Mouse (Mus musculus): ENCODE data around the gene Lmf1. TPM values are rescaled to one million over a fixed set of nuclear protein-coding genes. Genes with fewer than 3 reads are reported as not detected.

Lmf1 gene
- polyA plus RNA-seq, 1 experiment from 2014 or later: 24.0 TPM

- Histone ChIP-seq H3K4me1 (no peaks in the 10 kb centered on the region), H3K36me3 (replicated peaks) (no peaks in the 10 kb centered on the region), H3K27me3 (ENCODE audit: poor library complexity, severe bottlenecking) (no peaks in the 10 kb centered on the region), H3K27ac (no peak overlapping the region), H3K9me3 (no peaks in the 10 kb centered on the region; the same call in 1 of the 2 replicates), H3K4me3 (no peak overlapping the region)
- DNase-seq (ENCODE audit: extremely low spot score, low spot score): no peak
- 94% methylated on average over 2 of the region's 2 CpGs for WGBS
Measured at GRCm38 (mm10) chr17:25709994-25710393, 131.1 kb downstream of the Lmf1 start.

GRCm38 (mm10) chr17:25711136-25711535, 132.3 kb downstream of the Lmf1 start:
- no peaks in the 10 kb centered on the region for H3K36me3 ChIP-seq (replicated peaks)
- no peaks in the 10 kb centered on the region; the same call in 1 of the 2 replicates for H3K9me3 ChIP-seq
- DNase-seq (ENCODE audit: extremely low spot score, low spot score): no peak
- H3K4me1 ChIP-seq: peaks cover 7% of the 10 kb centered on the region
- H3K27ac ChIP-seq: no peak overlapping the region
- H3K4me3 ChIP-seq: no peak overlapping the region
- H3K27me3 ChIP-seq (ENCODE audit: poor library complexity, severe bottlenecking): peaks cover 10% of the 10 kb centered on the region
- WGBS: 88% methylated on average over 4 of the region's 4 CpGs

Other genes starting within 250 kb of the Lmf1 start
- gene Tpsab1, start 233.5 kb upstream of the Lmf1 start, polyA plus RNA-seq (2016; fragmentation: Nextera tagmentation; extraction: Ambion mirVana): not detected in 2 replicates
- not detected in 2 replicates for gene Tpsb2, start 212.8 kb upstream of the Lmf1 start, polyA plus RNA-seq (2016; fragmentation: Nextera tagmentation; extraction: Ambion mirVana)
- not detected in 2 replicates for gene Tpsg1, start 209.8 kb upstream of the Lmf1 start, polyA plus RNA-seq (2016; fragmentation: Nextera tagmentation; extraction: Ambion mirVana)
- gene Cacna1h, start 145.3 kb upstream of the Lmf1 start, polyA plus RNA-seq (2016; fragmentation: Nextera tagmentation; extraction: Ambion mirVana): 1.7 and 2.2 TPM in 2 replicates
- gene Tekt4, start 124.5 kb upstream of the Lmf1 start, polyA plus RNA-seq (2016; fragmentation: Nextera tagmentation; extraction: Ambion mirVana): 0.18 TPM in 1 of 2 replicates, not detected in the other
- 0.10 TPM in 1 of 2 replicates, not detected in the other for gene Sstr5, start 81.8 kb upstream of the Lmf1 start, polyA plus RNA-seq (2016; fragmentation: Nextera tagmentation; extraction: Ambion mirVana)
- 10.9 and 12.1 TPM in 2 replicates for gene Sox8, start 8.4 kb upstream of the Lmf1 start, polyA plus RNA-seq (2016; fragmentation: Nextera tagmentation; extraction: Ambion mirVana)
- gene Gng13, start 138.1 kb downstream of the Lmf1 start, polyA plus RNA-seq (2016; fragmentation: Nextera tagmentation; extraction: Ambion mirVana): 0.57 and 0.59 TPM in 2 replicates
- 64.0 and 74.5 TPM in 2 replicates for gene Chtf18, start 148.3 kb downstream of the Lmf1 start, polyA plus RNA-seq (2016; fragmentation: Nextera tagmentation; extraction: Ambion mirVana)
- gene Rpusd1, start 148.6 kb downstream of the Lmf1 start, polyA plus RNA-seq (2016; fragmentation: Nextera tagmentation; extraction: Ambion mirVana): 22.0 and 24.2 TPM in 2 replicates
- gene Mslnl, start 157.0 kb downstream of the Lmf1 start, polyA plus RNA-seq (2016; fragmentation: Nextera tagmentation; extraction: Ambion mirVana): not detected in 2 replicates
- gene Msln, start 175.3 kb downstream of the Lmf1 start, polyA plus RNA-seq (2016; fragmentation: Nextera tagmentation; extraction: Ambion mirVana): not detected in 2 replicates
- gene Narfl, start 194.7 kb downstream of the Lmf1 start, polyA plus RNA-seq (2016; fragmentation: Nextera tagmentation; extraction: Ambion mirVana): 24.9 and 26.1 TPM in 2 replicates
- 74.4 and 76.0 TPM in 2 replicates for gene Haghl, start 206.6 kb downstream of the Lmf1 start, polyA plus RNA-seq (2016; fragmentation: Nextera tagmentation; extraction: Ambion mirVana)
- gene Ccdc78, start 207.5 kb downstream of the Lmf1 start, polyA plus RNA-seq (2016; fragmentation: Nextera tagmentation; extraction: Ambion mirVana): 1.4 and 1.5 TPM in 2 replicates
- gene Fam173a, start 213.8 kb downstream of the Lmf1 start, polyA plus RNA-seq (2016; fragmentation: Nextera tagmentation; extraction: Ambion mirVana): 68.4 and 79.1 TPM in 2 replicates
- gene AC134908.4, start 216.6 kb downstream of the Lmf1 start, polyA plus RNA-seq (2016; fragmentation: Nextera tagmentation; extraction: Ambion mirVana): 2.4 and 4.0 TPM in 2 replicates
- 197 and 204 TPM in 2 replicates for gene Metrn, start 218.1 kb downstream of the Lmf1 start, polyA plus RNA-seq (2016; fragmentation: Nextera tagmentation; extraction: Ambion mirVana)
- 7.2 and 7.3 TPM in 2 replicates for gene Fbxl16, start 230.0 kb downstream of the Lmf1 start, polyA plus RNA-seq (2016; fragmentation: Nextera tagmentation; extraction: Ambion mirVana)
- gene Wdr24, start 244.5 kb downstream of the Lmf1 start, polyA plus RNA-seq (2016; fragmentation: Nextera tagmentation; extraction: Ambion mirVana): 29.6 and 34.0 TPM in 2 replicates
- gene Jmjd8, start 249.8 kb downstream of the Lmf1 start, polyA plus RNA-seq (2016; fragmentation: Nextera tagmentation; extraction: Ambion mirVana): 53.9 and 58.7 TPM in 2 replicates

All from forebrain, embryonic 10.5 days (tissue).